Mouse (Mus musculus) hindbrain, embryonic 16.5 days (tissue): Measurements from ENCODE around the gene Fam124a. TPM values are rescaled to one million over a fixed set of nuclear protein-coding genes. Genes with fewer than 3 reads are reported as not detected.
"Not testable (repeated sequence)": the region's sequence is repeated elsewhere in the genome, so short reads cannot be mapped to it uniquely, and the experiment has no call there.

ENCODE experiments used
- ATAC-seq: fragments of 200-750 bp; cut with Nextera tagmentation; 2 replicates; pipeline ENCODE4 v1.8.0; 2017; ENCODE audit warnings: moderate TSS enrichment, moderate library complexity
- H3K27ac ChIP-seq: fragments of 300-500 bp; sonication (generic); 2 replicates; pipeline ENCODE4 v1.5.1; 2014; ENCODE audit warnings: low read depth, mild to moderate bottlenecking, control low read depth, low read length, moderate library complexity
- H3K27me3 ChIP-seq: fragments of 300-500 bp; sonication (generic); replicated peaks from 2 replicates; pipeline ENCODE4 v1.6.1; 2014; ENCODE audit warnings: low read length; ENCODE audit not compliant: control insufficient read depth, insufficient read depth
- H3K36me3 ChIP-seq: fragments of 300-500 bp; sonication (generic); 2 replicates; pipeline ENCODE4 v1.6.1; 2014; ENCODE audit warnings: mild to moderate bottlenecking, low read length, moderate library complexity, mixed read lengths; ENCODE audit not compliant: control insufficient read depth, insufficient read depth
- H3K4me1 ChIP-seq: fragments of 300-500 bp; sonication (generic); 2 replicates; pipeline ENCODE4 v1.6.1; 2014; ENCODE audit warnings: low read depth, low read length; ENCODE audit not compliant: control insufficient read depth, insufficient read depth
- H3K4me2 ChIP-seq: fragments of 300-500 bp; sonication (generic); 2 replicates; pipeline ENCODE4 v1.6.1; 2014; ENCODE audit warnings: mild to moderate bottlenecking, low read length, control low read depth, moderate library complexity
- H3K4me3 ChIP-seq: fragments of 300-500 bp; sonication (generic); 2 replicates; pipeline ENCODE4 v1.5.1; 2014; ENCODE audit warnings: mild to moderate bottlenecking, low read length, control low read depth, moderate library complexity
- H3K9ac ChIP-seq: fragments of 300-500 bp; sonication (generic); 2 replicates; pipeline ENCODE4 v1.6.1; 2014; ENCODE audit warnings: low read depth, mild to moderate bottlenecking, control low read depth, low read length, moderate library complexity
- H3K9me3 ChIP-seq: fragments of 300-500 bp; sonication (generic); 2 replicates; pipeline ENCODE4 v1.6.1; 2014; ENCODE audit warnings: mild to moderate bottlenecking, low read length, moderate library complexity; ENCODE audit not compliant: control insufficient read depth
- WGBS: fragments of 180-500 bp; shearing (Covaris S2); extraction: QIAGEN DNeasy Blood & Tissue Kit; methylation state at CpG from one replicate; pipeline ENCODE4 v1.1.7; 2014; 5-methylcytosine and 5-hydroxymethylcytosine counted together
- polyA plus RNA-seq: library from polyadenylated mRNA; unstranded; fragments of >200 nt; fragmentation: Nextera tagmentation; extraction: Ambion mirVana; gene quantifications from 2 replicates; pipeline ENCODE4 v1.2.1, GENCODE M21; 2015

The Fam124a gene
- polyA plus RNA-seq, 1 experiment from 2014 or later: 59.1 TPM

DNA sequence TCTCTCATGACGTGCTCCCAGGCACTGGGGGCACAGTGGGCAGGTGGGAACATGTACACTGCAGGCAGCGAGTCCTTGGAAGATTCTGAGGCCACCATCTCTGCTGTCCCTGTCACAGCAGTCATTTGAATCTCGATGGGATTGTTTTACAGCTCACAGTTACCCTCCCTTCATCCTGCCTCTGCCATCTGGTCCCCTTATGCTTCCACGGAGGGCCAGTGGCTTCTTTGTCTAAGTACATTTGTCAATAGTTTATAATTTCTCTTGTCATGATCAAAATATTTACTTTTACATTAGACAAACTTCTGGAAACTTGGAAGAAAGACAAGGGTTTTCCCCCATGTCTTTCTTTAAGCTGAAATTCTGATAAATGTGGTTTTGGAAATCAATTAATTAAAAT, 8.8 kb upstream of the Fam124a start:
- no peaks in the 10 kb centered on the region for H3K9me3 ChIP-seq
- H3K27ac ChIP-seq: no peak overlapping the region
- H3K36me3 ChIP-seq: no peaks in the 10 kb centered on the region
- H3K27me3 ChIP-seq: no peaks in the 10 kb centered on the region
- 53% methylated on average over 4 of the region's 4 CpGs for WGBS
- H3K4me3 ChIP-seq: no peak overlapping the region
- no peak overlapping the region for H3K4me2 ChIP-seq
- ATAC-seq: no peak
- H3K4me1 ChIP-seq: no peaks in the 10 kb centered on the region
- H3K9ac ChIP-seq: no peak overlapping the region

DNA sequence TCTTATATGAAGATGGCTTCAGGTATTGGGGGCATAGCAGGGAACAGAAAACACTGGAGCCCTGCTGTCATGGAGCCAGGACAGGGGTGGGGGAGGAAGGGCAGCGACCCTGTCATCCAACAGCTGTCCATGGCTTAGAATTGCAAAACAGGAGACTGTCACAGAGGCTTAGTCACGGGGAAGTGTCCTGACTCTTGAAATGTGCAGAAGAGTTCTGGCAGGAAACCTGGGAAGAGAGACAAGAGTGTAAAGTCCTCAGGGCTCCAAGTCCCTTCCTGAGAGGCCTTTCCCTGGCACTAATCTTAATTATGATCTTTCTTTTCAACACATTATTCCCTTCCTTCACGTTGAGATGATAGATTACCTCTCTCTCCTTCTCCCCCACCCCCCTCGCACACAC, 5.4 kb upstream of the Fam124a start:
- no peak overlapping the region for H3K4me3 ChIP-seq
- H3K27ac ChIP-seq: no peak overlapping the region
- ATAC-seq: no peak
- no peaks in the 10 kb centered on the region for H3K36me3 ChIP-seq
- H3K27me3 ChIP-seq: no peaks in the 10 kb centered on the region
- no peaks in the 10 kb centered on the region for H3K9me3 ChIP-seq
- no peak overlapping the region for H3K9ac ChIP-seq
- no peaks in the 10 kb centered on the region for H3K4me1 ChIP-seq
- WGBS: 30% methylated on average over 4 of the region's 4 CpGs
- H3K4me2 ChIP-seq: no peak overlapping the region

DNA sequence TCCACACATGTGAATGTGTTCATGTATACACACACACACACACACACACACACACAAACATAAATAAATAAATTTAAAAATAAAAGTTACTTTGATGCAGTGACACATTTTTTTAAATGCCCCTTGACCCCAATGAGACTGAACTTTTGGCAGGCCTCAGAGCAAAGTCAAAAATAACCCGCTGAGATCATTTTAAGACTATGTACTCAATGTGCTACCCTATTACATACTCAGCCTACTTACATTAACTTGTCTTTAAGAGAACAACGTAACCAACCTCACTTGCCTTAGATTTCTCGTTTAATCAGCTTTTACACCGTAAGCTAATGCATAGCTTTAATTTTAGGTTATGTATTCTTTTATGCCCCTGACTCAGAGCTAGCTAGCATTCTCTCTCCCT, 2.8 kb upstream of the Fam124a start:
- no peak overlapping the region for H3K4me2 ChIP-seq
- H3K4me1 ChIP-seq: peaks cover 13% of the 10 kb centered on the region
- ATAC-seq: no peak
- H3K27ac ChIP-seq: no peak overlapping the region
- no peak overlapping the region for H3K4me3 ChIP-seq
- H3K27me3 ChIP-seq: no peaks in the 10 kb centered on the region
- no peaks in the 10 kb centered on the region for H3K9me3 ChIP-seq
- WGBS: 95% methylated on average over 4 of the region's 4 CpGs
- H3K36me3 ChIP-seq: no peaks in the 10 kb centered on the region
- no peak overlapping the region for H3K9ac ChIP-seq

DNA sequence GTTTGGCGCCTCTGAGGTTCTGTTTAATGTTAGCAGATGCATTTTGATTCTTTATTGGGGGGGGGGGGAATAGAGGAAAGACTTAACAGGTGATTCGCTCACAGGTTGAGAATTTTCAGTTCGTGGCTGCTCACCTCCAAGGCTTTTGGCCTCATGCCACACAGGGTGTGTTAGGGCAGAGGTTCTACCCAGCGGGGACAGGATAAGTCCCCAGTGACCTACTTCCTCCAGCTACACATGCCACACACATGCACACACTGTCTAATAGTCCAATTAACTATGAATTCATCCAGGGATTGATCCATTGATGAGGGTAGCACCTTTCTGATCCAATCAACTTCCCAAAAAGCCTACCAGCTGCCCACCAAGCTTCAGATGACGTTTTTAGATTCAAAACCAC, 1.8 kb upstream of the Fam124a start:
- Histone ChIP-seq H3K27me3 (no peaks in the 10 kb centered on the region), H3K9me3 (no peaks in the 10 kb centered on the region), H3K27ac (no peak overlapping the region), H3K4me2 (no peak overlapping the region), H3K9ac (no peak overlapping the region), H3K4me1 (peaks cover 18% of the 10 kb centered on the region), H3K36me3 (no peaks in the 10 kb centered on the region), H3K4me3 (no peak overlapping the region)
- WGBS: 79% methylated on average over 5 of the region's 5 CpGs
- ATAC-seq: no peak

DNA sequence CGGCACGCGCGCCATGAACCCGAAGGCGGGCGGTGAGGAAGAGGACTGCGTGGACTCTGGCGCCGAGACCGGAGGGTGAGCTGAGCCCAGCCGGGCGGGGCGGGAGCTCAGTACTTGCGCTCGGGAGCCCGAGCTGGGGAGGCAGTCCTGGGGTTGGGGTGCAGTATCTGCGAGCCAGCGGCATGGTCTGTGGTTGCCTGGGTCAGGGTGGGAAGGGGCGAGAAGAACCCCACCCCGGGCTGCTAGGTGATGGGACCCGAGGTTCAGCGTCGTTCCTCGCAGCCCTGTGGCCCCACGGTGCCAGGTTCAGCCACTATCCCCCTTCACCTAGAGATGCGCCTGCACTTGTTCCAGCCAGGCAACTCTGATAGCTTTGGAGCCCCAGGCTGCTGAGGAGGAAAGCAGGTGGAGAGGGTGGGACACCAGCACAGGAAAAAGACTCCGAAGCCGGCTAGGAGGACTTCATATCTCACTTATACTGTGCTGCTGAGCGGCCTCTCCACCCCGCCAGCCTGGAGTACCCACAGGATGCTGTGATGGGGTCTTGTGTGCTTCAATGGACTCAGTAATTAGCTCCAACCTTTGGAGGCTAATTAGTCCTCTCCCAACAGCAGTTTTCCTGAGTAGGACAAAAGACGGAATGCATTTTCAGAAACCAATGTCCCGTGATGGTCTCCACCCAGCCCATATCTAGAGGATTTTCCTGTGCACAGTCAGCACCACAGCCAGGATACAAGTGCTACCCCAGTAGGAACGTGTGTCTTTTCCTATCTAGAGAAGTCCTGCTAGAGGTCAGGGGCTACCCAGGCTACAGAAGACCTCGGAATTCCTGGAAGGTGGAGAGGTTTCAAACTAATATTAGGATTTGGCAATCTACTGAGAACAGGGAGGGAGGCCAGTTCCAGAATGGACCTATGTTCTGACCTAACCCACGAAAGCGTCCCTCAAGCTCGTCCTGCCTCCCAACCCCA, 588 bp downstream of the Fam124a start:
- H3K9me3 ChIP-seq: no peaks in the 10 kb centered on the region
- H3K27me3 ChIP-seq: no peaks in the 10 kb centered on the region
- ATAC-seq: peak; percentile 84
- H3K27ac ChIP-seq: peak overlapping the region; percentile 67
- H3K4me2 ChIP-seq: peak overlapping the region; percentile 91
- H3K4me3 ChIP-seq: peak overlapping the region; percentile 77
- WGBS: 10% methylated on average over 33 of the region's 38 CpGs
- H3K4me1 ChIP-seq: peaks cover 18% of the 10 kb centered on the region
- H3K36me3 ChIP-seq: no peaks in the 10 kb centered on the region
- H3K9ac ChIP-seq: peak overlapping the region; percentile 95

DNA sequence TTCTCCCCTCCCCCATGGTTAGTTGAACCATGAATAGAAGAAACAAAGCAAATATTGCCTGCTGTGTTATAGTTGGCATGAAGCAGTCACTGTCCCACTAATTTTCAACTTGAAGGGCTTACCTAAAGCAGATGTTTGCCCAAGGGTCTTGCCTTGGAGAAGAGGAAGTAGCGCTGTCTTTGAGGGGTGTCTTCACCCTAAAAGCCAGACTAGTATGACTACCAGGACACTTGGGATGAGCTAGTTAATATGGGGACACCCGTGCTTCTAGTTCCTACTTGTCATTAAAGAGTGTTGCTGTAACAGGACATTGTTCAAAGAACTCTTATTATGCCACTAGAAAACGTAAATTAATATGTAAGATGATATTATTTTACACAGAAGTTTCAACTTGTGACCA, 1.6 kb downstream of the Fam124a start:
- no peak for ATAC-seq

DNA sequence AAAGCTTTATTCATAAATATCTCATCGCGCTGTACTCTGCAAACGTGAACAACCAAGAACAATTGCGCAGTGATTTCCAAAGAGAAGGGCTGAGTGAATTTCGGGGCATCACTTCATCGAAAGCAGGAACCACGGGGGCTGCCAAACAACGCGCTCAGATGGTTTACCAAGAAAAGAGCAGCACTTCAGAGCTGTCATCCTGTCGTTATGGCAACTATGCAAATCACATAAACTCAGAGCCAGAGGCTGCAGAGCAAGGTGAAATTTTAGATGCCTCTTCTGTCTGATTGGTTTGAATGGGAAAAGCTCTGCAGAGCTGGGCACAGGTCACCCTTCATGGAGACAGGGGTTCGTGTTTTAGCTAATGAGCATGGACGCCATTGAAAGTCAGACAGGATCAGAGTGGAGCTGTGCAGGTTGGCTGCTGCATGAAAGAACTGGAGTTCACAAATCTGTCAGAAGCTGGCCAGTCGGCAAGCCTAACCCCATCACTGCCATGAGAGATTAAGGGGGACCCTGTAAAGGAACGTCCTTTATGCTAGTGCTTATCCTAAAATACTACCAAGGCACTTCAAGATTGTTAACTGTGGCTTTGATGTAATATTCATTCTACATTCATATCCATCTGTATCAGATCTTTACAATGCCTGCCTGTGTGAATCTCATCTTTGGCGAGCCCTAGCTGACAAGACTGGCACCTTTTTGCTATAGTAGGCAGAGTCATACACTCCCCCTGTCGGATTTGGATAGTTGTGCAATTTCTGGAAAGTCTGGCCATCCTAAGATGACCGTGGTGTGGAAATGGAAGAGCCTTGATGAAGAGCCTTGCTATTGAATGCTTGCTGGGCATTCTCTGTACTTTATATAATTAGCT, 6.6 kb downstream of the Fam124a start:
- Histone ChIP-seq H3K27me3 (no peaks in the 10 kb centered on the region), H3K9ac (no peak overlapping the region), H3K4me1 (peaks cover 16% of the 10 kb centered on the region), H3K9me3 (no peaks in the 10 kb centered on the region), H3K27ac (peak overlapping the region; percentile 36; the same call in 1 of the 2 replicates), H3K4me2 (peak overlapping the region; percentile 24), H3K36me3 (no peaks in the 10 kb centered on the region), H3K4me3 (no peak overlapping the region)
- 34% methylated on average over 17 of the region's 17 CpGs for WGBS
- ATAC-seq: peak; percentile 62; the same call in 1 of the 2 replicates

More for the DNA sequence above, 1.6 kb downstream of the Fam124a start:
- Histone ChIP-seq H3K36me3 (no peaks in the 10 kb centered on the region), H3K27ac (no peak overlapping the region), H3K4me3 (peak overlapping the region; percentile 77), H3K27me3 (no peaks in the 10 kb centered on the region), H3K4me2 (peak overlapping the region; percentile 91), H3K9ac (no peak overlapping the region), H3K4me1 (peaks cover 22% of the 10 kb centered on the region), H3K9me3 (no peaks in the 10 kb centered on the region)
- 78% methylated on average over 3 of the region's 3 CpGs for WGBS

DNA sequence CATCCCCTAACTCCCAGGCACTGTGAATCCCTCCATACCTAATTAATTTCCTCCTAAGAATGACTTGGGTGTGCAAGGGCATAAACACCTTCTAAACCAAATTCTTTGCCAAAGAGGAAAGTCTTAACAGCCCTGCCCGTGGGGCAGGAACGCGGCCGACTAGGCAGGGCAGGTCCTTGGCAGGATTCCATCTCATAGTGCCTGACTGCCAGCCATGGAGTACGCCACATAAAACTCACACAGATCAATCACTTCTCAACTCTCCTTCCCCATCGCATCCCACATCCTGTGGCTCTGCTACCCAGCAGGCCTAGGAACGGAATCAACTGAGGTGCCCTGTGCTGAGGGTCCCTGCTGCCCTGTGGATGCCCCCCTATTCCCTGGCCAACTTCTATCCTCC, 8.1 kb downstream of the Fam124a start:
- Histone ChIP-seq H3K9me3 (no peaks in the 10 kb centered on the region), H3K27ac (no peak overlapping the region), H3K4me1 (peaks cover 5% of the 10 kb centered on the region), H3K4me2 (no peak overlapping the region), H3K9ac (no peak overlapping the region), H3K27me3 (no peaks in the 10 kb centered on the region), H3K4me3 (no peak overlapping the region), H3K36me3 (no peaks in the 10 kb centered on the region)
- 50% methylated on average over 7 of the region's 7 CpGs for WGBS
- ATAC-seq: no peak

DNA sequence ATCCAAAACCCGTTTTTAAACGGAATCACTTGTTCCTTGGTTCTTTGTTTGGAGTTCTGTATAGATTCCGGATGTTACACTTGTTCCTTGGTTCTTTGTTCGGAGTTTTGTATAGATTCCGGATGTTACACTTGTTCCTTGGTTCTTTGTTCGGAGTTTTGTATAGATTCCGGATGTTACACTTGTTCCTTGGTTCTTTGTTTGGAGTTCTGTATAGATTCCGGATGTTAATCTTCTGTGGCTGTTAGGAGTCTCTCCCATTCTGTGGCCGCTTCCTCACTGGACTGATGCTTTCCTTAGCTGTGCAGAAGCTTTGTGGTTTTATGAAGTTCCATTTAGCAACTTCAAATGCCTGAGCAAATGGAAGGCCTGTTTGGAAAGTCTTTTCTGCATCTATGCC, 11.3 kb downstream of the Fam124a start, which contains the start of gene Gm4131:
Gene Gm4131, minus strand, starts transcription at position 101 of the 400 bp plus-strand sequence.
- not testable (repeated sequence) for H3K9me3 ChIP-seq, H3K36me3 ChIP-seq, H3K4me3 ChIP-seq, H3K9ac ChIP-seq, ATAC-seq, H3K4me2 ChIP-seq, H3K4me1 ChIP-seq, H3K27me3 ChIP-seq, H3K27ac ChIP-seq
- WGBS: 57% methylated on average over 9 of the region's 9 CpGs
